Mouse (Mus musculus): ENCODE data around the gene Olfr1200.

GRCm38 (mm10) chr2:88743379-88743778 is 26.9 kb downstream of the Olfr1200 start:
- no peak for TF ChIP-seq CTCF (IDR thresholded peaks at IDR 0.05; ENCODE audit: low read depth, low read length)
- no peak for TF ChIP-seq TAL1 (conservative IDR thresholded peaks at IDR 0.05; ENCODE audit: low read depth, low read length)
- no peak for TF ChIP-seq GATA1 (IDR thresholded peaks at IDR 0.05; ENCODE audit: borderline replicate concordance, low read length)

Measured in G1E (cell line).